Mouse (Mus musculus): ENCODE results near the gene Faap20.

Gene Faap20

GRCm38 (mm10) chr4:155250361-155251117, 937 bp downstream of the Faap20 start:
- DNase-seq: peak; percentile 68

GRCm38 (mm10) chr4:155251147-155251546, 1.5 kb downstream of the Faap20 start:
- DNase-seq: no peak

- DNase-seq: no peak
Observed at GRCm38 (mm10) chr4:155252253-155252652, 2.7 kb downstream of the Faap20 start.

- peak; percentile 93 for DNase-seq
Observed at GRCm38 (mm10) chr4:155264521-155265321, 15.1 kb downstream of the Faap20 start.

GRCm38 (mm10) chr4:155267047-155267543, 17.5 kb downstream of the Faap20 start:
- DNase-seq: no peak

GRCm38 (mm10) chr4:155267639-155268175, 18.1 kb downstream of the Faap20 start:
- DNase-seq: no peak

- DNase-seq: peak; percentile 74
Observed at GRCm38 (mm10) chr4:155268382-155268781, 18.8 kb downstream of the Faap20 start.

GRCm38 (mm10) chr4:155274451-155274850, 24.8 kb downstream of the Faap20 start:
- no peak for DNase-seq

GRCm38 (mm10) chr4:155274851-155275250, 25.2 kb downstream of the Faap20 start:
- DNase-seq: no peak

GRCm38 (mm10) chr4:155277963-155278362, 28.4 kb downstream of the Faap20 start:
- no peak for DNase-seq

- DNase-seq: no peak
Observed at GRCm38 (mm10) chr4:155279054-155279453, 29.5 kb downstream of the Faap20 start.

- no peak for DNase-seq
Observed at GRCm38 (mm10) chr4:155279926-155280767, 30.5 kb downstream of the Faap20 start.

GRCm38 (mm10) chr4:155280768-155281121, 31.1 kb downstream of the Faap20 start:
- no peak for DNase-seq

- DNase-seq: no peak
Observed at GRCm38 (mm10) chr4:155281227-155281626, 31.6 kb downstream of the Faap20 start.

- no peak for DNase-seq
Observed at GRCm38 (mm10) chr4:155281652-155282051, 32.0 kb downstream of the Faap20 start.

GRCm38 (mm10) chr4:155282231-155282630, 32.6 kb downstream of the Faap20 start:
- DNase-seq: no peak

- no peak for DNase-seq
Observed at GRCm38 (mm10) chr4:155283001-155283503, 33.5 kb downstream of the Faap20 start.

- no peak for DNase-seq
Observed at GRCm38 (mm10) chr4:155283585-155283984, 34.0 kb downstream of the Faap20 start.

- no peak for DNase-seq
Observed at GRCm38 (mm10) chr4:155284521-155285379, 35.1 kb downstream of the Faap20 start.

- no peak for DNase-seq
Observed at GRCm38 (mm10) chr4:155286090-155286489, 36.5 kb downstream of the Faap20 start.

- no peak for DNase-seq
Observed at GRCm38 (mm10) chr4:155287713-155288112, 38.1 kb downstream of the Faap20 start.

GRCm38 (mm10) chr4:155288586-155288985, 39.0 kb downstream of the Faap20 start:
- DNase-seq: no peak

All from cerebellum, adult 8-10 months (tissue).